Mouse (Mus musculus) gastrocnemius, postnatal 36 days (tissue): ENCODE measurements at regions not wholly inside any gene's neighbourhood (a gene's known extent, or its start where the extent isn't known, plus 50 kb on each side); places are given as distances from the start of the nearest gene placed in this dataset.

Experiments used
- DNase-seq, 2 experiments: peaks; one replicate each; pipeline ENCODE4 v3.0.0; 2022
- intact Hi-C: fragments of 180-260 bp; cut with DNase I; formaldehyde crosslinking; loops from one replicate; pipeline ENCODE4 v1.15.1; 2025

DNA sequence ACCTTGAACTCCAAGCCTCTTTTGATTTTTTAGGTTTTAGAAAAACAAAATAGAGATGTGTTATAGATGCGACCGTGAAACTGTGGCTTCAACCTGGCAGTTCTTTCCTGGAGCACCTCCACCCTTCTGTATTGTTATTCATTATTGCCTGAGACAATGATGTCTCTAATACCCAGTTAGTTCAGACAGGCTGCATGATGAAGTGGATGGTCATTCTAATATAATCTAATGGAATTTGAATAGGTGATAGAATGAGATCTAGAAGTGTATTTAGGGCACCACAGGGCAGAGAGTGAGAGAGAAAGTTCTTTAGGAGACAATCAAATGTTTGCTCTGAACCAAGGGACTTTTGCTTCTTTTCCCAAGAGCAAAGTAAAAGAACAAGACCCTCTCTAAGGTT, 560.6 kb downstream of the Plcl1 start:
- DNase-seq: no peak
- intact Hi-C loops: loop anchor here (10.0 kb wide), 1 partner anchor 1239 kb away; no protein-coding TSS in a partner anchor

DNA sequence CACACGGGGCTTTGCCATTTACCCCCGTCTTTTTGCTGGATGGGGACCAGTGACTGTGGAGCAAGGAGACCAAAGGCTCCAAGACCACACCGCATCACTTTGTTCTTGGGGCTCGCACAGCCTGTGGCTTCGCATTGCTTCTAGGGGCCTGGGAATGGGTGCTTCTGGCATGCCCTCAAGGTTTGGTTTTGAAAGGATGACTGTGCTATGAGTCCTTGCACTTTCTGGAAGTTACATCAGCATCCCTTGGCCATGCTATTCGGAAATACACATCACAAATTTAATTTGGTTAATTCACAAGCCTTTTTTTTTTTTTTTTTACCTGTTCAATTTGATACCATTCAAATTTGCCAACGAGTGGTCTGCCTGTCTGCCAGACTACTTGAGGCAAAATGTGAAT, 562.1 kb downstream of the Plcl1 start:
- DNase-seq: no peak

DNA sequence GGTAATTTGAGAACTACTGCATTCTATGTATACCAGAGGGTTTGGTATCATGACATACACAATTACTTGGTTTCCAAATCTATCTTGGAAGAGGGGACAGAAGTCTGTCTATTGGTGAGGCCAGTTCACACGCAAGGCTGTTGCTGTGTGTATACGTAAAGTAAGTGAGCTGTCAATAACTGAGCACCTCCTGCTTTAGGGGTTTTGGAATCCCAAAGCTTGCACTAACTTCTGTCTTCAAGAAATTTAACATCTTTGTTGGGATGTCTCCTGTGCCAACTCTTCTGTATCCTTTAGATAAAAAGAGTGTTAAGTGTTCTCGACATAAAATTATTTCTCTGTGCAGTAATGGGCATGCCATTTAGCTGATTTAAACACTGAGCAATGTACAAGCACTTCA, 572.1 kb downstream of the Plcl1 start:
- intact Hi-C loops: no loop called here
- no peak for DNase-seq

More for the DNA sequence above, 562.1 kb downstream of the Plcl1 start:
- intact Hi-C loops: loop anchor here (10.0 kb wide), 1 partner anchor 1237 kb away; no protein-coding TSS in a partner anchor

DNA sequence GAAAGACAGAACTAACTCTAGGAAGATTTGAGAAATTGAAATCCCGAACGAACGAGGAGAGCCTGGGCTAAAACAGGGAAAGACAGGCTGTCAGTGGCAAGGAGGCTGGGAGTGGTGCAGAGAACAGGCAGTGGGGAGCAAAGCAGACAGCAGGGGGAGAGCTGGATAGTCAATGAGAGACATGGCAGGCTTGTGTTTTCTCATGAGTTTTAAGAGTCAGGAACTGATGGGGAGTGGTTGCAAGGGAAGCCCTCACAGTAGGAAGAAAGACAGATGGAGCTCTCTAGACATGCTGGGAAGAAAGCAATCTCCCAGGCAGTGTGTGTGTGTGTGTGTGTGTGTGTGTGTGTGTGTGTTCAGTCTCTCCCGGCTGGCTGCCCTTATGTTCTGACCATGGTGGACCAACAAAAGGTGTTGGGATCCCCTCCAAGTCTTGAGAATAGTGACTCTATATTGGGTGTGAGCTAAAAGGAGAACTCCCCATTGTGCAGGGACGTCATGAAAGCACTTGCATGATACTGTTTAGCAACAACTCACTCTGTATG, 577.9 kb downstream of the Plcl1 start:
- no peak for DNase-seq
- intact Hi-C loops: no loop called here

DNA sequence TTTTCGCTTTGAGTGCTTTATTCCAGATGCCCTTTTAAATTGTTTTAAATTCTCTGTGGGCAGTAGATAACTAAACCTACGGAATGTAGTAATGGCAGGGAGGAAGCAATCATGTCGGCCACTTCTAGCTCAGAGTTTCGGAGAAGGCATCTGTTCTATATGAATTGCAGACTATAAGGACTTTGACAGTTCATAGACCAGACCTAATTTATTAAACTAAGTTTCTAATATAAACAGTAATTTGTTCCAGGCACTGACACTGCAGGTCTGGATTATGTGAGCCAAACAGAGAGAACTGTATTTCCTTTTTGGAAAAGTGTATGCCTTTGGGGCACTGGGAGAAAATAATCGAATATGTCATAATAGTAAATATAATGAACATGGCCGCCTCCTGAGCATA, 591.4 kb downstream of the Plcl1 start:
- intact Hi-C loops: no loop called here
- no peak for DNase-seq
